Mouse (Mus musculus): ENCODE measurements around the gene 4930442H23Rik. TPM values are rescaled to one million over a fixed set of nuclear protein-coding genes. Genes with fewer than 3 reads are reported as not detected.

Gene 4930442H23Rik
- polyA plus RNA-seq, 1 experiment from 2014 or later = 0.15 TPM

DNA sequence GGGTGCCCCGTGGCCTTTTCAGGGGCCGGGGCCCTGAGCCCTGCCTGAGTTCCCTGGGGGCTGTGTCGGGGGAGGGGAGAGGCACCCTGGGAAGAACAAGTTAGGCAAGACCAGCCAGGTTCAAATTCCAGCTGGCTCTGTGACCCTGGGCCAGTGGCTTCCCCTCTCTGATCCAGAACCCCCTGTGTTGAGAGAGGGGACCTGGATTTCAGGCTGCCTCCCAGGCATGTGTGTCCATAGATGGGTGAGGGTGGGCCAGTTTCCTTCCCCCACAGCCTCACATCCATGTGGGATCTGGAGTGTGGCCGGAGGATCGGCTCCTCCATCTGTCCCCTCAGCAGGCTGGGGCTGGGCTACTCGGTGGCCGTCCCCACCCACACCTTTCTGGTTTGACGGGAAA is 43.6 kb downstream of the 4930442H23Rik start:
- Histone ChIP-seq H3K4me3 (replicated peaks) (peak overlapping the region; percentile 67), H3K4me2 (replicated peaks) (peak overlapping the region; percentile 86), H3K9ac (peak overlapping the region; percentile 90), H3K4me1 (replicated peaks) (peaks cover 52% of the 10 kb centered on the region), H3K9me3 (no peaks in the 10 kb centered on the region), H3K36me3 (peaks cover 17% of the 10 kb centered on the region), H3K27ac (peak overlapping the region; percentile 81), H3K27me3 (replicated peaks) (no peaks in the 10 kb centered on the region)
- ATAC-seq = no peak
- 44% methylated on average over 8 of the region's 8 CpGs for WGBS

DNA sequence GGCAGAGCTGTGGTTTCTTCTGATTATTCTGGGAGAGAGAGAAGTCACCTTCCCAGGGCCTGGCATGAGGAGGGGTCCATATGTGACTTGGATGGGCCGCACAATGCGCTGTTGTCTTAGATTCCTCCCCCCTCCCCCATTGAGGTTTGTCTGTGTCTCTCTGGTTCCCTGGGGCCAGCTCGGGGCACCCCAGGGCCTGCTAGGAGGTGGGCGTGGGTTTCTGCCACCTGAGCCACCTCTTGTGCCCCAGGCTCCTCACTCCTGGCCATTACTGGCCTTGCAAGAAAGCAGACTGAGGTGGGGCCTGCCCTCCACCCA is 44.2 kb downstream of the 4930442H23Rik start:
- H3K9me3 ChIP-seq = no peaks in the 10 kb centered on the region
- peaks cover 53% of the 10 kb centered on the region for H3K4me1 ChIP-seq (replicated peaks)
- H3K27me3 ChIP-seq (replicated peaks) = peaks cover 2% of the 10 kb centered on the region; the same call in 1 of the 2 replicates
- peaks cover 13% of the 10 kb centered on the region for H3K36me3 ChIP-seq
- no peak for ATAC-seq
- peak overlapping the region; percentile 81 for H3K27ac ChIP-seq
- WGBS = 51% methylated on average over 4 of the region's 4 CpGs
- H3K9ac ChIP-seq = peak overlapping the region; percentile 90
- H3K4me2 ChIP-seq (replicated peaks) = peak overlapping the region; percentile 86
- H3K4me3 ChIP-seq (replicated peaks) = peak overlapping the region; percentile 67

GRCm38 (mm10) chr10:81138821-81139528 is 44.7 kb downstream of the 4930442H23Rik start:
- Histone ChIP-seq H3K9ac (peak overlapping the region; percentile 90), H3K4me1 (replicated peaks) (peaks cover 58% of the 10 kb centered on the region), H3K36me3 (peaks cover 8% of the 10 kb centered on the region), H3K4me2 (replicated peaks) (peak overlapping the region; percentile 86), H3K27ac (peak overlapping the region; percentile 81), H3K9me3 (no peaks in the 10 kb centered on the region), H3K4me3 (replicated peaks) (peak overlapping the region; percentile 67), H3K27me3 (replicated peaks) (peaks cover 7% of the 10 kb centered on the region; the same call in 1 of the 2 replicates)
- 45% methylated on average over 11 of the region's 11 CpGs for WGBS
- no peak for ATAC-seq

GRCm38 (mm10) chr10:81138131-81138782 is 45.4 kb downstream of the 4930442H23Rik start:
- Histone ChIP-seq H3K9me3 (no peaks in the 10 kb centered on the region), H3K27me3 (replicated peaks) (peaks cover 9% of the 10 kb centered on the region; the same call in 1 of the 2 replicates), H3K4me2 (replicated peaks) (peak overlapping the region; percentile 86), H3K27ac (peak overlapping the region; percentile 81), H3K36me3 (peaks cover under 1% of the 10 kb centered on the region), H3K4me1 (replicated peaks) (peaks cover 57% of the 10 kb centered on the region), H3K9ac (peak overlapping the region; percentile 90), H3K4me3 (replicated peaks) (peak overlapping the region; percentile 67)
- WGBS = 1% methylated on average over 24 of the region's 24 CpGs
- ATAC-seq = no peak

DNA sequence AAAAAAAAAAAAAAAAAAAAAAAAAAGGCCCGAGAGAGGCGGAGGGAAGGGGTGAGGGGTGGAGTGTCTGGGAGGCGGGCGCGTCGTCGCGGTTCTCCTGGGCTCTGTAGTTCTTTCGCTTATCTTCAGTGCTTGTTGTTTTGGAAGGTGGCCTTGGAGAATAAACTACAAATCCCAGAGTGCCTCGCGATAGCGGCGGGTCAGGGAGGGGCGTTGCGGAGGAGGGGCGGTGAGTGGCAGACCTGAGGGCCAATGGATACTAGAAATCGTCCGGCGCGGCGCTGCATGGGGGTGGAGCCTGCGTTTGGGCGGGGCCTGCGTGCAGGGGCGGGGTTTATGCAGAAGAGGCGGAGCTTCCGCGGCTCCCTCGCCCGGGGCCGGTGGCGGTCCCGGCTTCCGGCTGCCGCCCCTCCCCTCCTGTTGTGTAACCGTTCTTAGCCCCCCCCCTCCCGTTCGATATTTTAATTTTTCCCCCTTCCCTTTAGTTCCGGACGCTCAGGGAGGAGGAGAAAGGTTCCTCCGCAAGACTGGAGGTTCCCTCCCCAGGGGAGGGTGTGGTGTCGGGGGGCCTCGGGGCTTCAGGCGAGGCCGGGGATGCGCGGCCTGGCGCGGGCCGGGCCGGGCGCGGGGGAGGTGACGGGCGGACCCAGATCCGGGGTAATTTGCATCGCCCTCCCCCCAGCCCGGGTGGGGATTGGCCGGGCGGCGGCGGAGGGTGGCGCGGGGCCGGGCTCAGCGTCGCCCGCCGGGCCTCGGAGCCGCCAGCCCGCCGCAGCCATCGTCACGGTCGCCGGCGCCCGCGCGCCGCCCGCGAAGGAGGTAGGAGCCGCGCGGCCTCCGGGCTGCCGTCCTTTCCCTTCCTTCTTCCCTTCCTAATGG is 46.2 kb downstream of the 4930442H23Rik start:
- Histone ChIP-seq H3K27ac (peak overlapping the region; percentile 97), H3K4me2 (replicated peaks) (peak overlapping the region; percentile 86), H3K9me3 (no peaks in the 10 kb centered on the region), H3K36me3 (no peaks in the 10 kb centered on the region), H3K9ac (peak overlapping the region; percentile 90), H3K4me3 (replicated peaks) (peak overlapping the region; percentile 67), H3K27me3 (replicated peaks) (peaks cover 9% of the 10 kb centered on the region; the same call in 1 of the 2 replicates), H3K4me1 (replicated peaks) (peaks cover 50% of the 10 kb centered on the region)
- ATAC-seq = peak; percentile 84
- under 1% methylated on average over 74 of the region's 89 CpGs for WGBS

DNA sequence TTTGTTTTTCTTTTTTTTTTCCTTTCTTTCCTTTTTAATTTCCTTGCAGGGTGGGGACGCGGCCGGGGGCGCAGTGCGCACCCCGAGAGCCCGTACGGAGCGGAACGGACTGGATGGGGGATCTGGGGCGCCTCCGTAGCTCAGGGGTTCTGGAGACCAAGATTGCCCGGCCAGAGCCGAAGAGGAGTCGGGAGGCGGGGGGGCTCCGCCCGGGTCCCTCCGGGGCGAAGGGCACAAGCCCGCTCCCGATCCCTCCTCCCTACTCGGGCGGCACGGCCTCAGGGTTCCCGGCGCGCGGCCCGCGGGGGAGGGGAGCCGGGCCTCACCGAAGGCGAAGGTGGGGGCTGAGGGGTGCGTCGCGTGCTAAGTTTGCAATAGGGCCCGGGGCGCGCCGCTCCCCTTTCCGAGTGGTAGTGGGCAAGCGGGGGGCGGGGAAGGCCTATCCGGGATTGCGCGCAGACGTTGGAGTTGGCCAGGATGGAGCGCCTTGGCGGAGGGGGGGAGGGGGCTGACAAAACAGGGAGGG is 46.9 kb downstream of the 4930442H23Rik start:
- H3K27me3 ChIP-seq (replicated peaks) = peaks cover 9% of the 10 kb centered on the region; the same call in 1 of the 2 replicates
- peak; percentile 15 for ATAC-seq
- H3K4me3 ChIP-seq (replicated peaks) = peak overlapping the region; percentile 67
- H3K36me3 ChIP-seq = no peaks in the 10 kb centered on the region
- no peaks in the 10 kb centered on the region for H3K9me3 ChIP-seq
- peaks cover 47% of the 10 kb centered on the region for H3K4me1 ChIP-seq (replicated peaks)
- peak overlapping the region; percentile 91 for H3K4me2 ChIP-seq (replicated peaks)
- peak overlapping the region; percentile 79 for H3K9ac ChIP-seq
- H3K27ac ChIP-seq = peak overlapping the region; percentile 97
- WGBS = under 1% methylated on average over 47 of the region's 50 CpGs

DNA sequence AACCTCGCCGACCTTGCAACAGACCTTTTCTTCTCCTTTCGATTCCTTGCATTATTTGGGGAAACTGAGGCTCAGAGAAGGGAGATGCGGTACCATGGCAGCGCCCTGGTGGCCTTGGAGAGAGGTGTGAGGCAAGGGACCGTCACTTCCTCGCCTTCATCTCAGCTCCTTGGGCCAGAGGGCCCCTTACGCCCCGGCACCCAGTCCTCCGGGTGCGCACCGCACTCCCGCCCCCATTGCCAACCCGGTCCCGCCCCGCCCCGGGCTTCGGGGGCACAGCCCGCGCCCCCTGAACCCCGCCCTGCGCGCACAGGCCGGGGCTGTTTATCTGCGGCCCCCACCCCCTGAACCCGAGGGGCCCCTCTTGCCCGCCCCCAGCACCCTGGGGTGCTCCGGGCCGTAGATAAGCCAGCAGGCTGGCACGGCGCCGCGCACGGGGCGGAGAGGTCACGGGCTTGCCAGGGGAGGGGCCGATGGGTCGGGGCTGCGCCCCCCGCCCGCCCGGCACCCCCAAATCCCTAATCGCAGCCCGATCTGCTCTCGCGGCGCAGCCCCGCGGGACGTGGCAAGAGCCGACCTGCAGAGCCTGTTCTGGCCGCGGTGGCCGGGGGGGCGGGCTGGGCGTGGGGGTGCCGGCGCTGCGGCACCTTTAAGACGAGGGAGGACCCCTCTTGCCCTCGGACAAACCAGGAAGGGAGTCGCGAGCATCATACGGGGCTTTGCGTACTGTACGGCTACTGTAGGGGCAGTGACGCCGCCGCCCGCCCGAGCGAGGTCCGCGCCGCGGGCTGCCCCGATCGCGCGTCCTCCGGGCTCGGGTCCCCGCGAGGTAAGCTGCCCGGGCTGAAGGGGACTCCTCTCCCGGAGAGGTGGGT is 47.6 kb downstream of the 4930442H23Rik start:
- no peaks in the 10 kb centered on the region for H3K9me3 ChIP-seq
- peak overlapping the region; percentile 97 for H3K27ac ChIP-seq
- peak; percentile 47 for ATAC-seq
- H3K36me3 ChIP-seq = no peaks in the 10 kb centered on the region
- peak overlapping the region; percentile 67 for H3K4me3 ChIP-seq (replicated peaks)
- H3K27me3 ChIP-seq (replicated peaks) = peaks cover 9% of the 10 kb centered on the region; the same call in 1 of the 2 replicates
- peak overlapping the region; percentile 79 for H3K9ac ChIP-seq
- peak overlapping the region; percentile 91 for H3K4me2 ChIP-seq (replicated peaks)
- H3K4me1 ChIP-seq (replicated peaks) = peaks cover 42% of the 10 kb centered on the region
- under 1% methylated on average over 86 of the region's 86 CpGs for WGBS

DNA sequence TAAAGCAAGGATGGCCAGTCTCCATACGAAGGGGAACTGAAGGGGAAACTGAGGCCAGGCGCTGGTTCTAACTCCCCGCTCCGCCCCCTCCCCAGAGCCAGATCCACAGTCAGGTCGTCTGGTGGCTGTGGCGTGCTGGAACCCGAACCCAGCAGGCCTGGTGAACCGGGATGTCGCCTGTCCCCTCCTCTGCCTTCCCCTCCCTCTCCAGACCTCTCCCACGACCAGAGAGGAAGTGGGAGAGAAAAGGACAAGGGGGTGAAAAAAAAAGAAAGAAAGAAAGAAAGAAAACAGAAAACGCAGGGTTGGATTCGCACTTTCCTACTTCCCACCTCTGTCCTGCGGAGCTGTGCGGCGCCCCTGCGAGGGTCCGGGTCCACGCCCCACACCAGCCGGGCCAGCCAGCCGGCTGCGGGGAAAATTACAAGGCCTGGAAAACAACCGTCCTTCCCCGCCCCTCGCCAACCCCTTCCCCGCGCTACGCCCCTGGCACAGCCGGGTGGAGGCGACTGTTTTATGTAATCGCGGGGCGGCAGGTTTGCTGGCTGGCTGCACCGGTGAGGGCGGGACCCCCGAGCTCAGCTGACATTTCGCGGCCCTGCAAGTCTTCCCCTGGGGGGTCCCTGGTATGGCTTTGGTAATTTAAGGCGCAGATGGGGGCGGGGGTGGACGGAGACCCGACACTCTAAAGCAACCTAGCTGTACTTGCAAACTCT is 48.5 kb downstream of the 4930442H23Rik start, which contains the start of gene Zbtb7a:
Gene Zbtb7a, plus strand, starts transcription at position 255 of the 716 bp plus-strand sequence.
- Histone ChIP-seq H3K9ac (peak within 1 kb of the TSS; percentile 79), H3K4me3 (replicated peaks) (peak within 1 kb of the TSS; percentile 67), H3K36me3 (no peaks in the 10 kb centered on the region), H3K9me3 (no peaks in the 10 kb centered on the region), H3K27ac (peak within 1 kb of the TSS; percentile 97), H3K4me1 (replicated peaks) (peaks cover 34% of the 10 kb centered on the region), H3K4me2 (replicated peaks) (peak within 1 kb of the TSS; percentile 91), H3K27me3 (replicated peaks) (peaks cover 9% of the 10 kb centered on the region; the same call in 1 of the 2 replicates)
- WGBS = 3% methylated on average over 41 of the region's 41 CpGs
- no peak for ATAC-seq

GRCm38 (mm10) chr10:81134181-81134587 is 49.5 kb downstream of the 4930442H23Rik start:
- H3K4me2 ChIP-seq (replicated peaks) = peak overlapping the region; percentile 91
- peaks cover 30% of the 10 kb centered on the region for H3K4me1 ChIP-seq (replicated peaks)
- no peak for ATAC-seq
- H3K27ac ChIP-seq = peak overlapping the region; percentile 73; the same call in 1 of the 2 replicates
- H3K27me3 ChIP-seq (replicated peaks) = peaks cover 9% of the 10 kb centered on the region; the same call in 1 of the 2 replicates
- H3K9me3 ChIP-seq = no peaks in the 10 kb centered on the region
- peak overlapping the region; percentile 13 for H3K4me3 ChIP-seq (replicated peaks)
- no peaks in the 10 kb centered on the region for H3K36me3 ChIP-seq
- no peak overlapping the region for H3K9ac ChIP-seq
- WGBS = 2% methylated on average over 16 of the region's 16 CpGs

All from intestine, embryonic 15.5 days (tissue).